Mouse (Mus musculus) kidney, embryonic 16.5 days (tissue): ENCODE results near the gene B4galt2. TPM values are rescaled to one million over a fixed set of nuclear protein-coding genes. Genes with fewer than 3 reads are reported as not detected.

Experiments
- ATAC-seq: fragments of 200-750 bp; cut with Nextera tagmentation; 2 replicates; pipeline ENCODE4 v1.8.0; 2017; ENCODE audit warnings: moderate TSS enrichment; ENCODE audit not compliant: low FRiP score, low TSS enrichment
- H3K27ac ChIP-seq: fragments of 300-500 bp; sonication (generic); 2 replicates; pipeline ENCODE4 v1.5.1; 2014; ENCODE audit warnings: low read length
- H3K27me3 ChIP-seq: fragments of 300-500 bp; sonication (generic); 2 replicates; pipeline ENCODE4 v1.6.1; 2014; ENCODE audit warnings: low read length, control low read depth, mixed read lengths; ENCODE audit not compliant: insufficient read depth
- H3K36me3 ChIP-seq: fragments of 300-500 bp; sonication (generic); 2 replicates; pipeline ENCODE4 v1.6.1; 2014; ENCODE audit warnings: low read length, control low read depth, mixed read lengths; ENCODE audit not compliant: insufficient read depth
- H3K4me1 ChIP-seq: fragments of 300-500 bp; sonication (generic); 2 replicates; pipeline ENCODE4 v1.6.1; 2014; ENCODE audit warnings: low read length, control low read depth, mixed read lengths; ENCODE audit not compliant: insufficient read depth
- H3K4me2 ChIP-seq: fragments of 300-500 bp; sonication (generic); replicated peaks from 2 replicates; pipeline ENCODE4 v1.6.1; 2014; ENCODE audit warnings: low read depth, low read length
- H3K4me3 ChIP-seq: fragments of 300-500 bp; sonication (generic); 2 replicates; pipeline ENCODE4 v1.5.1; 2014; ENCODE audit warnings: mild to moderate bottlenecking, low read length
- H3K9ac ChIP-seq: fragments of 300-500 bp; sonication (generic); replicated peaks from 2 replicates; pipeline ENCODE4 v1.6.1; 2014; ENCODE audit warnings: low read length
- H3K9me3 ChIP-seq: fragments of 300-500 bp; sonication (generic); 2 replicates; pipeline ENCODE4 v1.6.1; 2016; ENCODE audit warnings: low read length, control low read depth
- WGBS: fragments of 180-500 bp; shearing (Covaris S2); extraction: QIAGEN DNeasy Blood & Tissue Kit; methylation state at CpG from one replicate; pipeline ENCODE4 v1.1.7; 2014; 5-methylcytosine and 5-hydroxymethylcytosine counted together
- polyA plus RNA-seq: library from polyadenylated mRNA; unstranded; fragments of >200 nt; fragmentation: Nextera tagmentation; extraction: Ambion mirVana; gene quantifications from 2 replicates; pipeline ENCODE4 v1.2.1, GENCODE M21; 2015

Gene B4galt2
- polyA plus RNA-seq, 1 experiment from 2014 or later: 18.0 TPM

DNA sequence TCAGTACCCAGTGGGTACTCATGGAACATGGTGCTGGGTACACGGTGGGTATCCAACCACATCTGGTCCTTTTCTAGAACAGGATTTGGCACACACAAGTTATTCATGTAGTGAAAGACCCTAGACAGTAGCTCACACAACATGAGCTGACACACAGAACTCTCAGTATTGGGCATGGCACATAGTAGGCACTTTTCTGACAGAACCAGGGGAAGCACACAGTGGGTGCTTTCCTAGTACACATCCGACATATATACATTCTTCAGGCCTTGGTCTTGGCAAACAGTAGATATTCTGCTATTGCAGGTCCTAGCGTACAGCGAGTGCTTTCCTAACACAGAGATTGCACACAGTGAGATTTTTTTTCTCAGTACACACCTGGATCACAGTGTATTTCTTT is 37.0 kb downstream of the B4galt2 start:
- H3K27ac ChIP-seq: no peak overlapping the region
- no peak overlapping the region for H3K4me2 ChIP-seq
- H3K9me3 ChIP-seq: no peaks in the 10 kb centered on the region
- ATAC-seq: no peak
- H3K9ac ChIP-seq: no peak overlapping the region
- WGBS: 95% methylated on average over 4 of the region's 4 CpGs
- no peaks in the 10 kb centered on the region for H3K27me3 ChIP-seq
- H3K4me1 ChIP-seq: no peaks in the 10 kb centered on the region
- 0 out of 2 replicates have a peak, but pooled peaks cover 7% of the 10 kb centered on the region for H3K36me3 ChIP-seq
- no peak overlapping the region for H3K4me3 ChIP-seq

GRCm38 (mm10) chr4:117845316-117845715 is 38.0 kb downstream of the B4galt2 start:
- Histone ChIP-seq H3K36me3 (0 out of 2 replicates have a peak, but pooled peaks cover 7% of the 10 kb centered on the region), H3K9ac (no peak overlapping the region), H3K4me2 (no peak overlapping the region), H3K27ac (no peak overlapping the region), H3K4me3 (no peak overlapping the region), H3K9me3 (no peaks in the 10 kb centered on the region), H3K27me3 (no peaks in the 10 kb centered on the region), H3K4me1 (no peaks in the 10 kb centered on the region)
- peak; percentile 32; the same call in 1 of the 2 replicates for ATAC-seq
- WGBS: 58% methylated on average over 11 of the region's 11 CpGs

DNA sequence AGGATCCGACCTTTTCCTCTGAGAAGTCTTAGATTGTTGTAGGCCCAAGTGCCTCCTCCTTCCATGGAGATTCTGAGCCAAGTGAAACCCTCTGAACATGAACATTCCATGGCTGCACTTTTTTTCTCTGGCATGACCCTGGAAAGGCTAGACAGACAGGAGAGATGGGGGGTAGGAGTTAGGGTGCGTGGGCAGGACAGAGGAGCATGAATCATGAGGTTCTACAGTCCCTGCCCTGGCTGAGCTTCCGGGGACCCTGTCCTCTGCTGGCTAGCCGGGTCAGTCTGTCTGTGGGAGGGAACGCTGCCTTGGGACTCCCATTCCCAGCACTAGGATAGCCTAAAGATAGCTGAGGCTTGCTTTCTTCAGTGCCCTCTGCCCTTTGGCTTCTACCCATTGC is 38.8 kb downstream of the B4galt2 start:
- Histone ChIP-seq H3K27ac (no peak overlapping the region), H3K9me3 (no peaks in the 10 kb centered on the region), H3K4me3 (no peak overlapping the region), H3K27me3 (no peaks in the 10 kb centered on the region), H3K9ac (no peak overlapping the region), H3K36me3 (0 out of 2 replicates have a peak, but pooled peaks cover 7% of the 10 kb centered on the region), H3K4me2 (no peak overlapping the region), H3K4me1 (peaks cover 6% of the 10 kb centered on the region; the same call in 1 of the 2 replicates)
- ATAC-seq: no peak
- 56% methylated on average over 5 of the region's 5 CpGs for WGBS

- WGBS: 89% methylated on average over 5 of the region's 5 CpGs
- Histone ChIP-seq H3K4me1 (peaks cover 11% of the 10 kb centered on the region), H3K27me3 (no peaks in the 10 kb centered on the region), H3K27ac (no peak overlapping the region), H3K4me3 (no peak overlapping the region), H3K9me3 (no peaks in the 10 kb centered on the region), H3K4me2 (no peak overlapping the region), H3K36me3 (0 out of 2 replicates have a peak, but pooled peaks cover 7% of the 10 kb centered on the region), H3K9ac (no peak overlapping the region)
- no peak for ATAC-seq
These were observed 40.2 kb downstream of the B4galt2 start for GRCm38 (mm10) chr4:117843101-117843500.

DNA sequence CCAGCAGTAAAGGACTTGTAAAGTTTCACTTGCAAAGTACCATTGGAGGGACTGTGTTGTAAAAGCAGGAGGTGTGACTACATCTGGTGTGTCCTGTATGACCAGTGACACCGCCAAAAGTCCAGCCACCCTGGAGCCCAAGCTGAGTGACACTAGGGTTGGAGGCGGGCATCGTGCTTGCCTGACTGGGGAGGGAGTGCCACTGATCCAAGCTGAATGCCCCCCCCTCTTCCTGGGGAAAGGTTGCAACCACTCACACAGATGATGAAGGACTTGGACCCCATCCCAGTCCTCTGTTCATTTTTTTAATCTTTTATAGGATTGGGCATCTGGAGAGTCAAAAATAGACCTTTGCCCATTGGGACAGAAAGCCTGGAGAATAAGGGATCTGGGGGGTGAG is 41.7 kb downstream of the B4galt2 start:
- WGBS: 48% methylated on average over 3 of the region's 3 CpGs
- Histone ChIP-seq H3K4me3 (no peak overlapping the region), H3K4me1 (peaks cover 11% of the 10 kb centered on the region), H3K9ac (no peak overlapping the region), H3K27ac (no peak overlapping the region), H3K4me2 (no peak overlapping the region), H3K36me3 (0 out of 2 replicates have a peak, but pooled peaks cover 7% of the 10 kb centered on the region), H3K27me3 (no peaks in the 10 kb centered on the region), H3K9me3 (no peaks in the 10 kb centered on the region)
- no peak for ATAC-seq

GRCm38 (mm10) chr4:117840821-117841220 is 42.5 kb downstream of the B4galt2 start:
- Histone ChIP-seq H3K9me3 (no peaks in the 10 kb centered on the region), H3K9ac (no peak overlapping the region), H3K27ac (no peak overlapping the region), H3K4me3 (no peak overlapping the region), H3K4me2 (no peak overlapping the region), H3K4me1 (peaks cover 11% of the 10 kb centered on the region), H3K36me3 (0 out of 2 replicates have a peak, but pooled peaks cover 2% of the 10 kb centered on the region), H3K27me3 (no peaks in the 10 kb centered on the region)
- no peak for ATAC-seq
- WGBS: 91% methylated on average over 5 of the region's 5 CpGs

DNA sequence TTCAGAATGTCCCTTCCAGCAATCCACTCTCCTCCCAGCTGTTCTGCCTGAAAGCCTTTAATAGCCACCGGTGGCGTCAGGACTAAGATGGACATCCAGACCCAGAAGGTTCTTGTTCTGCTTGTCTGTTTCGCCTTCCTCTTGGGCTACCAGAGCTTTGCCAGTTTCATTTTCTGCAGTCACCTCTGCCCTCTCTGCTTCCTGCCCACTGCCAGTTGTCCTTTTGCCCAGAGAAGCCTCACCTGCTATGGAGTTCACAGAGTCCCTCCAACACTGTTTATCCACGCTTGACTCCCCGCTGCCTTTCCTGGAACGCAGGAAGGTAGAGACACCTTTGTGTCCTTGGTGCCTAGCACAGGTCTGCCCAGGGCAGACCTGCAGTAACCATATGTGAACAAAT is 43.9 kb downstream of the B4galt2 start:
- peaks cover 16% of the 10 kb centered on the region for H3K4me1 ChIP-seq
- H3K36me3 ChIP-seq: no peaks in the 10 kb centered on the region
- H3K9ac ChIP-seq: 0 out of 2 replicates have a peak overlapping the region, but pooled peaks have one; percentile 23
- no peaks in the 10 kb centered on the region for H3K9me3 ChIP-seq
- no peaks in the 10 kb centered on the region for H3K27me3 ChIP-seq
- WGBS: 52% methylated on average over 6 of the region's 6 CpGs
- no peak overlapping the region for H3K4me2 ChIP-seq
- ATAC-seq: no peak
- no peak overlapping the region for H3K4me3 ChIP-seq
- H3K27ac ChIP-seq: 0 out of 2 replicates have a peak overlapping the region, but pooled peaks have one; percentile 30

DNA sequence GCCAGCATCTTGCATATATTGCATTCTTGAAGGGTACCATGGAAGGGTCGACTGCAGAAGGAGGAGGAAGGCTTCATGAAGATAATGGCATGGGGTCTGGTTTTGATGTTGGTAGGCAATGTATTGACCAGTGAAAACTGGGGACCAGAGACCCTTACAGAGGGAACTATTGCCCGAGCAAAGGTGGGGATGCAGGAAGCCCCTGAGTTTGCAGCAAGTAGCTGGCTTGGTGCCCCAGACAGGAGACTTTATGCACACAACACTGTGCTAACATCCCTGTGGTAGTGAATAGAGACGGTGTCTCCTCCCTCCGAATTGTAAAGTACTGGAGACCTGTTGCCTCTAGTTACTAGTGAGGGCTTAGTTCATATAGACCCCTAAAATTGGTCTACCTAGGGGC is 46.0 kb downstream of the B4galt2 start:
- H3K9me3 ChIP-seq: no peaks in the 10 kb centered on the region

DNA sequence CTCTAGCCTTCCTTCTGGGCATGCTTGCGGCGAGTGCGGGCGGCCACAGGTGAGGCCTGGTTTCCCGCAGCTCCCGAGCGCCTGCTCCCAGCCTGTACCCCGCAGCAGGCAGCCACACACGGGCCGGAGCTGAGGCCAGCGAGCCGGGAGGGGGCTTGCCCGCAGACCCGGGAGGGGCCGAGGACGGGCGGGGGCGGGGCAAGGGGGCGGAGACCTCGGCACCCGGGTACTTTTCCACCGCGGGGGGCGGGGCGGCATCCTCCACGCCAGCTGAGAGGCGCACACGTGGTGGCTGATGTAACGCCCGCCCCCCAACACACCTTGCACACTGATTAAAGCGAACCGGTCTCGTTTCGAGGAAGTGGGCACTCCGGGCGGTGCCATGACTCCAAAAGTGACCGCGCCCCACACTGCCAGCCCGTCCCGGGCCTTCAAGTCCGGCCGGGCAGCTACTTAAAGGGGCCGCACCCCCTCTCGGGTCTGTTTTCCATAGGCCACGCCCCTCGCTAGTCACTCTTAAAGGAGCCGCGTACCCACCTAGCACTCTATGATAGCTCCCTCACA is 47.0 kb downstream of the B4galt2 start:
- peaks cover 20% of the 10 kb centered on the region for H3K4me1 ChIP-seq
- WGBS: under 1% methylated on average over 46 of the region's 48 CpGs
- H3K9ac ChIP-seq: peak overlapping the region; percentile 84
- peak overlapping the region; percentile 85 for H3K27ac ChIP-seq
- peak overlapping the region; percentile 95 for H3K4me2 ChIP-seq
- H3K9me3 ChIP-seq: no peaks in the 10 kb centered on the region
- no peaks in the 10 kb centered on the region for H3K27me3 ChIP-seq
- H3K4me3 ChIP-seq: peak overlapping the region; percentile 88
- H3K36me3 ChIP-seq: no peaks in the 10 kb centered on the region
- peak; percentile 91 for ATAC-seq

More for the DNA sequence above, 46.0 kb downstream of the B4galt2 start:
- Histone ChIP-seq H3K9ac (no peak overlapping the region), H3K27me3 (no peaks in the 10 kb centered on the region), H3K4me3 (no peak overlapping the region), H3K4me2 (peak overlapping the region; percentile 95; the same call in 1 of the 2 replicates), H3K36me3 (no peaks in the 10 kb centered on the region), H3K27ac (no peak overlapping the region; the same call in 1 of the 2 replicates), H3K4me1 (peaks cover 16% of the 10 kb centered on the region)
- WGBS: 71% methylated on average over 4 of the region's 4 CpGs
- ATAC-seq: no peak

GRCm38 (mm10) chr4:117835531-117836111 is 47.7 kb downstream of the B4galt2 start:
- H3K9me3 ChIP-seq: no peaks in the 10 kb centered on the region
- no peaks in the 10 kb centered on the region for H3K27me3 ChIP-seq
- ATAC-seq: peak; percentile 35
- peak overlapping the region; percentile 88 for H3K4me3 ChIP-seq
- under 1% methylated on average over 60 of the region's 60 CpGs for WGBS
- H3K9ac ChIP-seq: peak overlapping the region; percentile 84
- H3K4me2 ChIP-seq: peak overlapping the region; percentile 95
- peak overlapping the region; percentile 85 for H3K27ac ChIP-seq
- H3K36me3 ChIP-seq: no peaks in the 10 kb centered on the region
- peaks cover 21% of the 10 kb centered on the region for H3K4me1 ChIP-seq
